Mouse (Mus musculus) adrenal gland, postnatal 25 days (tissue): Measurements from ENCODE around the gene Arhgap33. TPM values are rescaled to one million over a fixed set of nuclear protein-coding genes. Genes with fewer than 3 reads are reported as not detected.
"Not testable (repeated sequence)": the region's sequence is repeated elsewhere in the genome, so short reads cannot be mapped to it uniquely, and the experiment has no call there.

Experiments
- DNase-seq: peaks from one replicate; pipeline ENCODE4 v3.0.0; 2021; ENCODE audit warnings: mixed read lengths
- microRNA-seq, 2 experiments: library from miRNA; unstranded; fragments of <30 nt; microRNA quantifications; one replicate each; pipeline ENCODE4 v1.2.0; 2021
- total RNA-seq: library from RNA; stranded (reverse); gene quantifications from 2 replicates; pipeline ENCODE4 v1.2.3, GENCODE M21; 2021

Gene Arhgap33
- total RNA-seq, 1 experiment from 2014 or later, result 7.4 TPM

GRCm38 (mm10) chr7:30495506-30496042 lies 39.3 kb downstream of the Arhgap33 start:
- DNase-seq, result not testable (repeated sequence)

GRCm38 (mm10) chr7:30493401-30493931 lies 41.4 kb downstream of the Arhgap33 start, which contains the start of gene Prodh2:
Prodh2 (plus strand) TSS chr7:30493622.
- DNase-seq, result no peak

DNA sequence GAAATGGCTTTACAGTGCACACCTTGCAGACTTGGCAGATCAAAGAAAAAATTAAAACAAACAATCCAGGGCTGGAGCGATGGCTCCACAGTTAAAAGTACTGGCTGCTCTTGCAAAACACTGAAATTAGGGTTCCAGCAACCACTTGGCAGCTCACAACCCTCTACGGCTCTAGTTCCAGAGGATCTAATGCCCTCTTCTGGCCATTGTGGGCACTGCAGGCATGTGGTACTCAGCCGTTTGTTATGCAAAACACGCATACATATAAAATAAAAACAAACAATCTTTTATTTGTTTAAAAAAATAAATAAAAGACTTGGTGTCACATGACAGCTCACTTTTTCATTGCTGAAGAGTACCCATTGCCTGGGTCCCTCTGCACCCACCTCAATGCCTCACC lies 42.1 kb downstream of the Arhgap33 start:
- DNase-seq, result peak; percentile 80

- DNase-seq, result no peak
Observed at GRCm38 (mm10) chr7:30490957-30491307, 43.9 kb downstream of the Arhgap33 start.

DNA sequence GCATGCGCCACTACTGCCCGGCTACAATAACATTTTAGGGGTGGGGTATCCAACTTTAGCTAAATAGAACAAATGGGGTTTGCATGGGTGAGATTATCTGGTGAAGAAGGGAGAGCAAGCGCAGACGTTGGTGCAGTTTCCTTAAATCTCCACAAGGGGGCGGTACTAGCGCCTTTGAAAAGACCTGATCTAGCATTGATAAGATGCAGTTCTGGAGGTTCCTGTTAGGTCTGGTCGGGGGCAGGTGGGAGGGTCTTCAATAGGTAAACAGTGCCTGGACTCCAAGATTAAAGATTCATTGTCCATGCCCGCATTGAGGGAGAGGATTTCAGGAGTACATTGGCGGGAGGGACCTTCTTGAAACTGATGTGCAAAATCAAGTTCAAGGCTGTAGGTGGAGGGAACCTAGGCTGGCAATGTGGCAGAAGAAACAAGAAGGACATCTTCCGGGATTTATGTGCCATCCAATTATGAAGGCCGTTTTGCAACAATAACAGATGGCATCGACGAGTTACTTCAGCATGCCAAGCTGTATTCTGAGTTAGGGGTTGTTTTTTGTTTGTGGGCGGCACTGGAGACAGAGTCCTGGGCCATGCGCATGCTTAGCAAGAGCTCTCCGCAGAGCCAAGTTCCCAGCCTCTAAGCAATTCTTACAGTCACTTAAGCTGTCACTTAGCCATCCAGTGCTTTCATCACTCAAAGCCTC lies 44.5 kb downstream of the Arhgap33 start:
- DNase-seq, result no peak

GRCm38 (mm10) chr7:30484250-30484649 lies 50.6 kb downstream of the Arhgap33 start:
- peak; percentile 44 for DNase-seq

DNA sequence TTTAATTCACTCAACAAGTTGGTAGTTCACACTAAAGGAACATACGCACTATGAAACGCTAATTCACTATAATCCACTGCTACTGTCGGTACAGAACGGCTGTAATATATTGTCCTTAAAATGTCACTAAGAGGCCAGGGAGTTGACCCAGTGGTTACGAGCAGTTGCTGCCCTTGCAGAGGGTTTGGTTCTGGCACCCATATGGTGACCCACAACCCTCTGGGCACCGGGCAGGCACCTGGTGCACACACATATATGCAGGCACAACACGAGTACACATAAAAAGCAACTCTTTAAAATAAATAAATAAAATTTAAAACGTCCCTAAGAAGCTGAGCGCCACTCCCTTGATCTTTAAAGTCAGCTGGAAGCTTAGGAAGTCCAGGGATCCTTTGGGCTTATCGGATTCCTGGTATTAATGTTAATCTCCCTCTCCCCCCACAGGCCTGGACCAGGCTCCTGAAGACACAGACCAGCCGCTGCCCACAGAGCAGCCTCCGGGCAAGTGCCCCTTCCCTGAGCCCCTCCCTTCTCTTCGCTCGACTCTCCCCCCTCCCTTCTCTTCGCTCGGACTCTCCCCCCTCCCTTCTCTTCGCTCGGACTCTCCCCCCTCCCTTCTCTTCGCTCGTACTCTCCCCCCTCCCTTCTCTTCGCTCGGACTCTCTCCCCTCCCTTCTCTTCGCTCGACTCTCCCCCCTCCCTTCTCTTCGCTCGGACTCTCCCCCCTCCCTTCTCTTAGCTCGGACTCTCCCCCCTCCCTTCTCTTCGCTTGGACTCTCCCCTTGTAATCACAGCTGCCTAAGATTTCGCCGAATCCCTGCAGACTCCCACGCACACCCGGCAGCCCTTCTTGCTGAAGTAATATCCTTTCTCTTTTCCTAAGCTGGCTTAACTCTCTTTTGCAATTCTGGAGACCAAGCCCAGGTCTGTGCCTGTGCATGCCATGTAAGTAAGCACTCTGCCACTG lies 57.2 kb downstream of the Arhgap33 start:
- no peak for DNase-seq

DNA sequence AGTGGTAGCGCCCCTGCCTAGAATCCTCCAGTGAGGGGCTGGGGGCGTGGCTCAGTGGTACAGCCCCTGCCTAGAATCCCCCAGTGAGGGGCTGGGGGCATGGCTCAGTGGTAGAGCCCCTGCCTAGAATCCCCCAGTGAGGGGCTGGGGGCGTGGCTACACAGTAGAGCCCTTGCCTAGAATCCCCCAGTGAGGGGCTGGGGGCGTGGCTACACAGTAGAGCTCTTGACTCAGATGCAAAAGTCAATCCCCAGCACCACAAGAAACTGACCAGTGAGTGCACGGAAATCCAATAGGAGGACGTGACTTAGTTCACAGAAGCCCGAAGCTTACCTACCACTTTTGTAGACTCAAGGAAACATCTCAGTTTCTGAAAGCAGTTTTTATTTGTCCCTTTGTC lies 58.7 kb downstream of the Arhgap33 start:
- not testable (repeated sequence) for DNase-seq

- DNase-seq, result no peak
Observed at GRCm38 (mm10) chr7:30474999-30475398, 59.9 kb downstream of the Arhgap33 start.

DNA sequence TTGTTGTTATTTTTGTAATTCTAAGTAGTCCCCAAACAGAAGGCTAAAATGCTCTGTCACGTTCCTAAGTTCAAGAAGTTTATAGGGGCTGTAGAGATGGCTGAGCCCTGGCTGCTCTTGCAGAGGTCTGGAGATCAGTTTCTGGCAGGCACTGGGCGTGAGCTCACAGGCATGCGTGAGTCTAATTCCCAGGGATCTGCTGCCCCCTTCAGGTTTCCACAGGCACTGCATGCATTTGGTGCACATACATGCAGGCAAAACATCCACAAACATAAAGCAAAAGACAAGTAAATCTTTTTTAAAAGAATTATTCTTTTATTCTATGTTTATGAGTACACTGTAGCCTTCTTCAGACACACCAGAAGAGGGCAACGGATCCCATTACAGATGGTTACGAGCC lies 62.4 kb downstream of the Arhgap33 start:
- peak; percentile 45 for DNase-seq

Small RNA genes within 50 kb of the gene (microRNA-seq; reads per million reads assigned to microRNA genes)
- 1.4 to 1.7 reads per million in 2 experiments for gene Gm38670

Other genes with a start within 250 kb of the Arhgap33 start
- gene Clip3, start 243.3 kb downstream of the Arhgap33 start, total RNA-seq, result 21.1 and 29.5 TPM in 2 replicates
- gene Alkbh6, start 226.3 kb downstream of the Arhgap33 start, total RNA-seq, result 51.6 and 59.2 TPM in 2 replicates
- 29.0 and 41.3 TPM in 2 replicates for gene Syne4, start 220.3 kb downstream of the Arhgap33 start, total RNA-seq
- gene E130208F15Rik, start 213.3 kb downstream of the Arhgap33 start, total RNA-seq, result 1.5 and 2.0 TPM in 2 replicates
- 13.1 and 14.1 TPM in 2 replicates for gene Sdhaf1, start 211.2 kb downstream of the Arhgap33 start, total RNA-seq
- gene Lrfn3, start 172.3 kb downstream of the Arhgap33 start, total RNA-seq, result 16.6 and 19.4 TPM in 2 replicates
- gene Tyrobp, start 121.3 kb downstream of the Arhgap33 start, total RNA-seq, result 14.9 and 15.0 TPM in 2 replicates
- gene Hcst, start 115.2 kb downstream of the Arhgap33 start, total RNA-seq, result 2.6 TPM in 1 of 2 replicates, not detected in the other
- 1.2 and 2.1 TPM in 2 replicates for gene Nfkbid, start 113.3 kb downstream of the Arhgap33 start, total RNA-seq
- 19.6 and 29.9 TPM in 2 replicates for gene Aplp1, start 89.5 kb downstream of the Arhgap33 start, total RNA-seq
- gene Kirrel2, start 77.4 kb downstream of the Arhgap33 start, total RNA-seq, result not detected in 2 replicates
- not detected in 2 replicates for gene Nphs1, start 76.7 kb downstream of the Arhgap33 start, total RNA-seq
- 1.6 TPM in 1 of 2 replicates, not detected in the other for gene Prodh2, start 41.4 kb downstream of the Arhgap33 start, total RNA-seq
- gene Hspb6, start 17.1 kb upstream of the Arhgap33 start, total RNA-seq, result 30.2 and 33.5 TPM in 2 replicates
- gene Proser3, start 17.2 kb upstream of the Arhgap33 start, total RNA-seq, result 14.8 TPM in 2 replicates
- 56.9 and 67.6 TPM in 2 replicates for gene Lin37, start 24.8 kb upstream of the Arhgap33 start, total RNA-seq
- gene U2af1l4, start 28.2 kb upstream of the Arhgap33 start, total RNA-seq, result 71.9 and 81.8 TPM in 2 replicates
- 6.3 and 8.0 TPM in 2 replicates for gene Gm49396, start 28.3 kb upstream of the Arhgap33 start, total RNA-seq
- 148 and 160 TPM in 2 replicates for gene Psenen, start 28.6 kb upstream of the Arhgap33 start, total RNA-seq
- 4.4 and 6.7 TPM in 2 replicates for gene Igflr1, start 30.4 kb upstream of the Arhgap33 start, total RNA-seq
- gene Kmt2b, start 53.7 kb upstream of the Arhgap33 start, total RNA-seq, result 60.7 and 73.7 TPM in 2 replicates
- gene Zbtb32, start 63.8 kb upstream of the Arhgap33 start, total RNA-seq, result 0.33 and 0.71 TPM in 2 replicates
- gene Upk1a, start 77.8 kb upstream of the Arhgap33 start, total RNA-seq, result 0.36 TPM in 1 of 2 replicates, not detected in the other
- gene Cox6b1, start 91.1 kb upstream of the Arhgap33 start, total RNA-seq, result 1,003 and 1,219 TPM in 2 replicates
- not detected in 2 replicates for gene Etv2, start 100.8 kb upstream of the Arhgap33 start, total RNA-seq
- 78.4 and 87.5 TPM in 2 replicates for gene Rbm42, start 115.3 kb upstream of the Arhgap33 start, total RNA-seq
- gene Haus5, start 129.9 kb upstream of the Arhgap33 start, total RNA-seq, result 12.6 and 13.5 TPM in 2 replicates
- not detected in 2 replicates for gene Pmis2, start 136.5 kb upstream of the Arhgap33 start, total RNA-seq
- gene 2200002J24Rik, start 163.9 kb upstream of the Arhgap33 start, total RNA-seq, result 5.5 and 11.1 TPM in 2 replicates
- 3.6 and 3.8 TPM in 2 replicates for gene Atp4a, start 177.1 kb upstream of the Arhgap33 start, total RNA-seq
- 209 TPM in 2 replicates for gene Tmem147, start 194.5 kb upstream of the Arhgap33 start, total RNA-seq
- not detected in 2 replicates for gene Gapdhs, start 208.6 kb upstream of the Arhgap33 start, total RNA-seq
- 310 and 338 TPM in 2 replicates for gene Sbsn, start 216.4 kb upstream of the Arhgap33 start, total RNA-seq
- 1.4 and 2.6 TPM in 2 replicates for gene Dmkn, start 228.7 kb upstream of the Arhgap33 start, total RNA-seq